Mouse (Mus musculus): ENCODE results near the gene Trak1. TPM values are rescaled to one million over a fixed set of nuclear protein-coding genes. Genes with fewer than 3 reads are reported as not detected.

Trak1 gene
- total and polyA plus RNA-seq, 2 experiments from 2014 or later, result 61.8 to 116 TPM

DNA sequence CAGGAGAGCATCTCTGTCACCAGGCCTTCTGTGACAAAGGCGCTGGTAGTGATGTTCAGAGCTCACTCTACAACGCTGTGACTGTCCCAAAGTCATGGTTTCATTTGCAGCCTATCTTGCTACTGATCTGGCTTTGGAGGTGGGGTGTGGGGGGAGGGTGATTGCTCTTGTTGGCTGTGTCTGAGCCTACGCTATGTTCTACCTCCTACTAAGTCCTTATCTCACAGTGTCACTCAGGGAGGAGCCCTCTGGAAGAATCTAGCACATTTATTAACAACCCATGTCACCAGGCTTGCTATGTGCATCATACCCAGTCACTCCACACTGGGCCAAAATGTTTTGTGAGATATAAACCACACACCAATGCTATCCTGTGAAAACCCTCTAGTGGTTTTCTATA is 129.1 kb downstream of the Trak1 start:
- 88% methylated on average over 3 of the region's 3 CpGs for WGBS
- H3K9ac ChIP-seq, result no peak overlapping the region
- H3K27me3 ChIP-seq (ENCODE audit: insufficient read depth, low read length), result no peaks in the 10 kb centered on the region
- H3K9me3 ChIP-seq (ENCODE audit: low read length), result no peaks in the 10 kb centered on the region
- H3K4me3 ChIP-seq (ENCODE audit: low read depth, low read length), result no peak overlapping the region
- DNase-seq, result no peak
- H3K36me3 ChIP-seq (ENCODE audit: insufficient read depth), result no peaks in the 10 kb centered on the region
- no peak for ATAC-seq
- no peak for TF ChIP-seq CTCF (IDR thresholded peaks at IDR 0.05; ENCODE audit: low read depth)
- no peak overlapping the region for H3K27ac ChIP-seq (ENCODE audit: low read depth, low read length)
- H3K4me1 ChIP-seq (ENCODE audit: insufficient read depth), result 0 out of 2 replicates have a peak, but pooled peaks cover 6% of the 10 kb centered on the region
- no peak overlapping the region for H3K4me2 ChIP-seq (ENCODE audit: low read depth)

DNA sequence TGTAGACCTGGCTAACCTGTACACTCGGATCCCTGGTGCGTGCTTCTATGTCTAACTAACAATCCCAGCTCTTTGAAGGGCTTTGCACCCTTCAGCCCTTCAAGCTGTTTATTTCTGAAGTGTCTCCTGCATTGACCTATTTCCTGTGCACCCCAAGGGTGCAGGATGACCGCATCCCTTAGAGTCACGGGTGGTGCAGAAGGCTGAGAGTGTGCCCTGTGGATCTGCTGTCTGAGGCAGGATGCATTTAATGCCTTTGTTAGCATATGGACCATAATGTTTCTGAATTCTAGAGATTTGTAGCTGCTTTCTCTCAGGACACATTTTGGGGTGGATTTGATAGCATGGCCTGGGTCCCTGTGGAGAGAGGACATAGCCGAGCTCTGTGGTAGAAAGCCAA is 129.6 kb downstream of the Trak1 start:
- H3K4me3 ChIP-seq (ENCODE audit: low read depth, low read length), result no peak overlapping the region
- no peak overlapping the region for H3K4me2 ChIP-seq (ENCODE audit: low read depth)
- no peak for ATAC-seq
- H3K36me3 ChIP-seq (ENCODE audit: insufficient read depth), result peaks cover 3% of the 10 kb centered on the region; the same call in 1 of the 2 replicates
- no peak overlapping the region for H3K9ac ChIP-seq
- no peaks in the 10 kb centered on the region for H3K27me3 ChIP-seq (ENCODE audit: insufficient read depth, low read length)
- WGBS, result 85% methylated on average over 5 of the region's 5 CpGs
- H3K9me3 ChIP-seq (ENCODE audit: low read length), result no peaks in the 10 kb centered on the region
- no peak overlapping the region for H3K27ac ChIP-seq (ENCODE audit: low read depth, low read length)
- DNase-seq, result no peak
- 0 out of 2 replicates have a peak, but pooled peaks cover 6% of the 10 kb centered on the region for H3K4me1 ChIP-seq (ENCODE audit: insufficient read depth)
- TF ChIP-seq CTCF (IDR thresholded peaks at IDR 0.05; ENCODE audit: low read depth), result no peak

DNA sequence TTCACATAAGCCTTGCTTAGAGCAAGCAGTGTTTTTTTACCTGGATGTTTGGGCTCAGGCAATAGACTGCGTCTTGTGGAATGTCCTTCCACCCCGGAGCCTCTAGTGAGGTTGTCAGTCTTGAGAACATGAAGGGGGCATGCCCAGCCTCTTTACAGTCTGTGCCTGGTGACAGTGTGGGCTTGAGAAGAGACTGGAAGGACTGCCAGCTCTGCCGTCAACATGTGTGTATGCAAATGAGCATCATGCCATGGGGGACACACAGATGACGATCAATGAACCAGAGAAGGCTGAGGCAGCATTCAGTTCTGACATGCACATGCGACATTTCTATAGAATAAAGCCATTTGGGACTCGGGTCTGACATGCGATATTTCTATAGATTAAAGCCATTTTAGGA is 132.3 kb downstream of the Trak1 start:
- TF ChIP-seq CTCF (IDR thresholded peaks at IDR 0.05; ENCODE audit: low read depth), result no peak
- Histone ChIP-seq H3K27me3 (ENCODE audit: insufficient read depth, low read length) (no peaks in the 10 kb centered on the region), H3K4me1 (ENCODE audit: insufficient read depth) (0 out of 2 replicates have a peak, but pooled peaks cover 6% of the 10 kb centered on the region), H3K9ac (no peak overlapping the region), H3K9me3 (ENCODE audit: low read length) (no peaks in the 10 kb centered on the region), H3K27ac (ENCODE audit: low read depth, low read length) (no peak overlapping the region), H3K36me3 (ENCODE audit: insufficient read depth) (peaks cover 14% of the 10 kb centered on the region), H3K4me3 (ENCODE audit: low read depth, low read length) (no peak overlapping the region), H3K4me2 (ENCODE audit: low read depth) (no peak overlapping the region)
- 56% methylated on average over 7 of the region's 7 CpGs for WGBS
- peak; percentile 14 for DNase-seq
- peak; percentile 51; the same call in 1 of the 2 replicates for ATAC-seq

DNA sequence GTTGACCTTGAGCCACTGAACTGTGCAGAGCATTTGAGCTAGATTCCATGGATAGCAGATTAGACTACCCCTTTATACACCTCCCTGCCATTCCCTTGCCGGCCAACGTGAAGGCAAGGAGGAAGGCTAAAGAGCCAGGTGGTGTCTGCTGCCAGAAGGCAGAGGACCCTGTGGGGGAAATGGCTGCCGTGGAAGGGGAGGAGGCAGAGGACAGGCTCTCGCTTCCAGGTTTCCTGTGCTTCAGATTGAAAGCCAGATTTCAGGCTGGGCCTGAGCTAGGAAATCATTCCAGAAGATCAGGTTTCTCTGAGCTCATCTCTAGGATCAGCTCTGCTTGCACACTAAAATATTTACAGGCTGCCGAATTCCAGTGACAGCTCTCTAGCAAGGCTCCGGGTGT is 133.1 kb downstream of the Trak1 start:
- no peak for TF ChIP-seq CTCF (IDR thresholded peaks at IDR 0.05; ENCODE audit: low read depth)

DNA sequence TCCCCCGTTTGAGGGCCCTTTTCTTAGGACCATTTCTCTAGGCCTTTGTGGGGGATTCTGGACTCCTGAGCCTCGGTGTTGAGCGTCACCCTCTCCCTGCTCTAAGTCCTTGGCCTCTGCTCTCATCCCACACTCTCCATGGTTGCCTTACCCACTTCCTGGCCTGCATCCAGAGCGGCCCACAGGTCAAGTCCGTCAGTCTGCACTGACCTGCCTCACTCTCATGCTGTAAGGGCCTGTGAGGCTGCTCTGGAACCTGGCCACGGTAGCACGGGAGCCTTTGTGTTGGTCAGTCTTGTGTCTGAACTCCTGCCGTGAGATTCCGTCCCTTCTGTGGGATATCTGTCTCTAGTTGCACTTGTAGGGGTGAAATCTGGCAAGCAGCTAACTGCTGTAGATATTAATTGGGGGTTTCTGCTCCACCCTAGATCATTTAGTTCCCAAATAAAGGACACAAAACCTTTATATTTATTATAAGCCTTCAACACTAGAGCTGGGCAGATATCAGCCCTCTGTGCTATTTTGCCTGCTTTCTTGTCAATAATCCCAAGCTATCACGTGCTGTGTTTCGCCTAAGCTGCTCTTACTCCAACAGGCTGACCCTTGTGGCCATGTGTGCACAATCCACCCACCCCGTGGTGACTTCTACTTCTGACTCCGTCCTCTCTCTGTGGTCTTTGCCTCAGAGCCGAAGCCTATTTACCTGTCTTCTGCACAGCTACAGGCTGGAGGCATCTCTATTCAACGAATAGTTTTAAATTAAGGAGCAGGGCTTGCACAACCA is 136.6 kb downstream of the Trak1 start:
- Histone ChIP-seq H3K27ac (ENCODE audit: low read depth, low read length) (no peak overlapping the region), H3K4me3 (ENCODE audit: low read depth, low read length) (no peak overlapping the region), H3K27me3 (ENCODE audit: insufficient read depth, low read length) (no peaks in the 10 kb centered on the region), H3K9me3 (ENCODE audit: low read length) (no peaks in the 10 kb centered on the region), H3K4me2 (ENCODE audit: low read depth) (no peak overlapping the region), H3K4me1 (ENCODE audit: insufficient read depth) (0 out of 2 replicates have a peak, but pooled peaks cover 6% of the 10 kb centered on the region), H3K36me3 (ENCODE audit: insufficient read depth) (peaks cover 19% of the 10 kb centered on the region), H3K9ac (no peak overlapping the region)
- DNase-seq (no peak), ATAC-seq (no peak)
- 75% methylated on average over 15 of the region's 15 CpGs for WGBS
- no peak for TF ChIP-seq CTCF (IDR thresholded peaks at IDR 0.05; ENCODE audit: low read depth)

More for the DNA sequence above, 133.1 kb downstream of the Trak1 start:
- WGBS, result 62% methylated on average over 6 of the region's 6 CpGs
- H3K9me3 ChIP-seq (ENCODE audit: low read length), result no peaks in the 10 kb centered on the region
- no peak overlapping the region for H3K27ac ChIP-seq (ENCODE audit: low read depth, low read length)
- H3K36me3 ChIP-seq (ENCODE audit: insufficient read depth), result peaks cover 14% of the 10 kb centered on the region
- no peak overlapping the region for H3K4me3 ChIP-seq (ENCODE audit: low read depth, low read length)
- no peak overlapping the region for H3K9ac ChIP-seq
- H3K4me1 ChIP-seq (ENCODE audit: insufficient read depth), result 0 out of 2 replicates have a peak, but pooled peaks cover 6% of the 10 kb centered on the region
- no peaks in the 10 kb centered on the region for H3K27me3 ChIP-seq (ENCODE audit: insufficient read depth, low read length)
- no peak overlapping the region for H3K4me2 ChIP-seq (ENCODE audit: low read depth)
- DNase-seq (no peak), ATAC-seq (no peak)

DNA sequence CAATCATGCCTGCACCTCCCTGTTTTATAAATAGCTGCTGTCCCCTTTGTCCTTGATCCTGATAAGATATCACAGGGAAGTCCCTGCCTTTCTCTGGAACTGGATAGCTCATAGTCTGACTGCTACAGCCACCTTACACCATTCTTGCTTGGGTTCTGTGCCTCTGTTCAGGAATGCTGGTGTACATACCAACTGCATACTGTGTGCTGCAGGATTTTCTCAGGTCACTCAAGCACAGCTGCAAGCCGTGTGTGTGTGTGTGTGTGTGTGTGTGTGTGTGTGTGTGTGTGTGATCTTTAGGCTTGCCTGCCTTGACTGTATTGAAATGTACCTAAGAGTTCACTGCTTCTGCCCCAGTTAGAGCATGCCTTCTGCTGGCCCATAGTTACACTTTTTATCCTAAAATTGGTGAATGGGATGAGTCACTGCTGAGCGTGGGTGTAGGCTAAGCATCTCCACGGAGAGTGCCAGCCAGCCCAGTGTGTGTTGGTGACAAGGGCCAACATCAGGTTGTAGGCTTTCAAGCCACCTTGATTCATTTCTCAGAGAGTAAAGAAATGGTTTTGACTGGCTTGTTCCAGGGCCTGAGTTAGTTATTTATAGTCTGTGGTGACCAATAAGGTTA is 138.1 kb downstream of the Trak1 start:
- peaks cover 19% of the 10 kb centered on the region for H3K36me3 ChIP-seq (ENCODE audit: insufficient read depth)
- no peaks in the 10 kb centered on the region for H3K27me3 ChIP-seq (ENCODE audit: insufficient read depth, low read length)
- 76% methylated on average over 3 of the region's 3 CpGs for WGBS
- H3K4me1 ChIP-seq (ENCODE audit: insufficient read depth), result no peaks in the 10 kb centered on the region
- H3K9me3 ChIP-seq (ENCODE audit: low read length), result no peaks in the 10 kb centered on the region
- no peak overlapping the region for H3K9ac ChIP-seq
- no peak overlapping the region for H3K27ac ChIP-seq (ENCODE audit: low read depth, low read length)
- ATAC-seq (no peak), DNase-seq (no peak)
- H3K4me3 ChIP-seq (ENCODE audit: low read depth, low read length), result no peak overlapping the region
- no peak overlapping the region for H3K4me2 ChIP-seq (ENCODE audit: low read depth)
- TF ChIP-seq CTCF (IDR thresholded peaks at IDR 0.05; ENCODE audit: low read depth), result no peak

DNA sequence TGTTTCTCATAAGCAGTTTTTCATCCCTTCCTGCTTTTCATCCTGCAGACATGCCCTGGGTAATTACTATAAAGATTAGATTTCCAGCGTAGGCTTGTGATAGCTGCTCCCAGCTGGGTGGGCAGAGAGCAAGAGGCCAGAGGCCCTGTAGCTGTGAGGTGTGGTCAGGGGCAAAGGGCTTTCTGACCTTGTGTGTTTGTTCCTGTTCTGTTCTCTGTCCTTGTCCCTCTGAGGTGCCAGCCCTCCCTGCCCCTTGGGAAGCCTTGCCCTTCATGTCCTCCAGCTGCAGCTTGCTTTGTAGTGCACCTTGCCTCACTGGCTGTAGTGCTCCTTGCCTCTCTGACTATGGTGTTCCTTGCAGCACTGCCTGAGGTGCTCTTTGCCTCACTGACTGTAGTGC is 139.2 kb downstream of the Trak1 start:
- peaks cover 19% of the 10 kb centered on the region for H3K36me3 ChIP-seq (ENCODE audit: insufficient read depth)
- WGBS, result 68% methylated on average over 1 of the region's 1 CpGs
- H3K4me3 ChIP-seq (ENCODE audit: low read depth, low read length), result no peak overlapping the region
- ATAC-seq (no peak), DNase-seq (no peak)
- H3K27ac ChIP-seq (ENCODE audit: low read depth, low read length), result no peak overlapping the region
- no peaks in the 10 kb centered on the region for H3K9me3 ChIP-seq (ENCODE audit: low read length)
- H3K4me1 ChIP-seq (ENCODE audit: insufficient read depth), result no peaks in the 10 kb centered on the region
- H3K27me3 ChIP-seq (ENCODE audit: insufficient read depth, low read length), result no peaks in the 10 kb centered on the region
- H3K4me2 ChIP-seq (ENCODE audit: low read depth), result no peak overlapping the region
- TF ChIP-seq CTCF (IDR thresholded peaks at IDR 0.05; ENCODE audit: low read depth), result no peak
- no peak overlapping the region for H3K9ac ChIP-seq
